Mouse (Mus musculus) liver, adult 2 months (tissue): ENCODE results near the gene Mkrn2os. TPM values are rescaled to one million over a fixed set of nuclear protein-coding genes. Genes with fewer than 3 reads are reported as not detected.

Experiments
- DNase-seq: peaks from one replicate; pipeline ENCODE4 v3.0.0-alpha.2; 2011; ENCODE audit warnings: low read depth, low spot score; ENCODE audit errors: extremely low read depth
- H3K27ac ChIP-seq: fragments of 200-500 bp; replicated peaks from 2 replicates; pipeline ENCODE4 v1.5.1; 2012; ENCODE audit warnings: low read depth, mild to moderate bottlenecking, control low read depth, inconsistent platforms, low read length; ENCODE audit not compliant: insufficient read depth
- H3K27me3 ChIP-seq: fragments of 200-500 bp; 2 replicates; pipeline ENCODE4 v1.6.1; 2012; ENCODE audit warnings: mild to moderate bottlenecking, moderate library complexity, low read length, inconsistent platforms; ENCODE audit not compliant: control insufficient read depth, insufficient read depth
- H3K36me3 ChIP-seq: fragments of 200-500 bp; 2 replicates; pipeline ENCODE4 v1.6.1; 2012; ENCODE audit warnings: low read length, inconsistent platforms; ENCODE audit not compliant: control insufficient read depth, insufficient read depth
- H3K4me1 ChIP-seq: fragments of 200-500 bp; 2 replicates; pipeline ENCODE4 v1.6.1; 2011; ENCODE audit warnings: low read length; ENCODE audit not compliant: control insufficient read depth, insufficient read depth
- H3K4me3 ChIP-seq: fragments of 200-500 bp; 2 replicates; pipeline ENCODE4 v1.5.1; 2011; ENCODE audit warnings: low read depth, mild to moderate bottlenecking, control low read depth, low read length, moderate library complexity; ENCODE audit not compliant: insufficient read depth
- H3K79me2 ChIP-seq: fragments of 200-500 bp; 2 replicates; pipeline ENCODE4 v1.6.1; 2012; ENCODE audit warnings: inconsistent platforms, mild to moderate bottlenecking, low read length, moderate library complexity; ENCODE audit not compliant: control insufficient read depth, insufficient read depth
- H3K9ac ChIP-seq: fragments of 200-500 bp; 2 replicates; pipeline ENCODE4 v1.6.1; 2012; ENCODE audit warnings: low read depth, mild to moderate bottlenecking, control low read depth, inconsistent platforms, low read length
- CTCF ChIP-seq: fragments of 200-500 bp; IDR thresholded peaks from 2 replicates; pipeline ENCODE4 v1.5.1; 2011; ENCODE audit warnings: low read depth, low read length, control low read depth
- POLR2A ChIP-seq: fragments of 200-500 bp; IDR thresholded peaks from 2 replicates; pipeline ENCODE4 v1.6.1; 2011; ENCODE audit warnings: low read length, control low read depth; ENCODE audit not compliant: insufficient read depth; ENCODE audit errors: extremely low read depth
- WGBS: fragments of 180-500 bp; shearing (Covaris S2); methylation state at CpG from one replicate; pipeline ENCODE4 v1.1.7; 2018; 5-methylcytosine and 5-hydroxymethylcytosine counted together
- polyA plus RNA-seq: library from polyadenylated mRNA; depleted of rRNA; stranded (reverse); fragments of >200 nt; gene quantifications from 2 replicates; pipeline ENCODE4 v1.2.3, GENCODE M21; 2012; rRNA removed
- total RNA-seq: library from RNA; depleted of rRNA; stranded (reverse); fragments of >200 nt; gene quantifications from 2 replicates; pipeline ENCODE4 v1.2.3, GENCODE M21; 2014; rRNA removed

Gene Mkrn2os
- total and polyA plus RNA-seq, 2 experiments, result 19.2 to 29.3 TPM

GRCm38 (mm10) chr6:115538645-115539429, 53.5 kb downstream of the Mkrn2os start:
- H3K4me3 ChIP-seq, result peak overlapping the region; percentile 33; the same call in 1 of the 2 replicates
- 20% methylated on average over 26 of the region's 26 CpGs for WGBS
- TF ChIP-seq CTCF, result peak; percentile 96
- no peak for TF ChIP-seq POLR2A
- H3K27me3 ChIP-seq, result no peaks in the 10 kb centered on the region
- peak overlapping the region; percentile 63 for H3K9ac ChIP-seq
- H3K79me2 ChIP-seq, result no peaks in the 10 kb centered on the region
- no peaks in the 10 kb centered on the region for H3K36me3 ChIP-seq
- H3K27ac ChIP-seq, result no peak overlapping the region
- H3K4me1 ChIP-seq, result peaks cover 14% of the 10 kb centered on the region
- peak; percentile 52 for DNase-seq

DNA sequence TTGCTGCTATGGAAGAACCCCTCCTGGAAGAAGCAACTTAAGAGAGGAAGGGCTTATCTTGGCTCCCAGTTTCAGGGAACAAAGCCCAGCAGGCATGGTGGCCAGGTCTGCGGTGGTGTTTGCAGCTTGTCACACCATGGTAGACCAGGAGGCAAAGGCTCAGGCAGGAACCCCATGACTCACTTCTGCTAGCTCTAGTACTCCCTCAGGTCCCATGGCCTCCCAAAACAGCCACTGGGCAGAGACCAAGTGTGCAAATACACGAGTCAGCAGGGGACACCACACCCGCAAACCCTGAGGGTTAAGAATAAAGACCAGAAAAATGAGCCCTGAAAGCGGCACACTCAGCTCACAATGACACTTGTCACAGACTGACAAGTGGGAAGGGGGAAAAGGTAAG, 56.2 kb downstream of the Mkrn2os start:
- DNase-seq, result no peak
- WGBS, result 86% methylated on average over 4 of the region's 4 CpGs
- peaks cover 3% of the 10 kb centered on the region; the same call in 1 of the 2 replicates for H3K4me1 ChIP-seq
- H3K27me3 ChIP-seq, result no peaks in the 10 kb centered on the region
- H3K79me2 ChIP-seq, result no peaks in the 10 kb centered on the region
- no peak for TF ChIP-seq POLR2A
- TF ChIP-seq CTCF, result no peak
- H3K27ac ChIP-seq, result no peak overlapping the region
- H3K9ac ChIP-seq, result no peak overlapping the region
- no peaks in the 10 kb centered on the region for H3K36me3 ChIP-seq
- H3K4me3 ChIP-seq, result no peak overlapping the region

DNA sequence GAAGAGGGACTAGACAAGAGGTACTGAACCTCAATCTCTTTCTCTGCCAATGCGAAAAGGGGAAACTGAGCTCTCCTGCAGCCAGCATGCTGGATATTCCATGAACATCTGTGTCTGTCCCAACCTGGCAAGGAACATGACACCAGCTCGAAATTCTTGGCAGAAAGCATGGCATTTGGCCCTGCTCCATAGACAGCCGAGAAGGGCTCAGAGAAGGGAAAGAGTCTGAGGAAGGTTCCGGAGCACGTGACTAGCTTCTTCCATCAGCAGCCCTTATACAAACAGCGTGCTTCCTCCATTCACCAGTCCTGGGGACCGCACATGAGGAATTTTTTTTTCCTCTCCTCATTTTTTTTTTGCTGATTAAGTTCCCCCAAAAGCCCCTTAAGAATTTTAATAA, 57.8 kb downstream of the Mkrn2os start:
- Histone ChIP-seq H3K27me3 (no peaks in the 10 kb centered on the region), H3K9ac (no peak overlapping the region), H3K4me3 (no peak overlapping the region), H3K27ac (no peak overlapping the region), H3K79me2 (no peaks in the 10 kb centered on the region), H3K4me1 (peaks cover 3% of the 10 kb centered on the region; the same call in 1 of the 2 replicates), H3K36me3 (no peaks in the 10 kb centered on the region)
- WGBS, result 48% methylated on average over 7 of the region's 7 CpGs
- DNase-seq, result peak; percentile 30
- TF ChIP-seq CTCF (no peak), POLR2A (no peak)

Other genes starting within 250 kb of the Mkrn2os start
- 8.5 and 8.9 TPM in 2 replicates for gene Pparg, start 231.6 kb downstream of the Mkrn2os start, total RNA-seq
- gene Pparg, start 231.6 kb downstream of the Mkrn2os start, polyA plus RNA-seq, result 4.5 and 6.2 TPM in 2 replicates
- 4.1 and 5.6 TPM in 2 replicates for gene Tsen2, start 47.9 kb downstream of the Mkrn2os start, total RNA-seq
- gene Tsen2, start 47.9 kb downstream of the Mkrn2os start, polyA plus RNA-seq, result 2.8 and 3.4 TPM in 2 replicates
- 18.9 and 19.9 TPM in 2 replicates for gene Mkrn2, start 9.3 kb upstream of the Mkrn2os start, total RNA-seq
- gene Mkrn2, start 9.3 kb upstream of the Mkrn2os start, polyA plus RNA-seq, result 44.0 and 58.1 TPM in 2 replicates
- gene Raf1, start 84.1 kb upstream of the Mkrn2os start, total RNA-seq, result 71.0 and 92.3 TPM in 2 replicates
- 90.3 and 129 TPM in 2 replicates for gene Raf1, start 84.1 kb upstream of the Mkrn2os start, polyA plus RNA-seq
- not detected in 2 replicates for gene Tmem40, start 169.8 kb upstream of the Mkrn2os start, total RNA-seq
- gene Tmem40, start 169.8 kb upstream of the Mkrn2os start, polyA plus RNA-seq, result 0.10 TPM in 1 of 2 replicates, not detected in the other
- gene Cand2, start 182.0 kb upstream of the Mkrn2os start, total RNA-seq, result 0.18 and 0.40 TPM in 2 replicates
- gene Cand2, start 182.0 kb upstream of the Mkrn2os start, polyA plus RNA-seq, result 0.25 and 0.57 TPM in 2 replicates
- gene Rpl32, start 216.2 kb upstream of the Mkrn2os start, total RNA-seq, result 1,017 and 1,033 TPM in 2 replicates
- 177 and 193 TPM in 2 replicates for gene Rpl32, start 216.2 kb upstream of the Mkrn2os start, polyA plus RNA-seq
- 0.07 and 0.09 TPM in 2 replicates for gene Efcab12, start 245.8 kb upstream of the Mkrn2os start, total RNA-seq
- gene Efcab12, start 245.8 kb upstream of the Mkrn2os start, polyA plus RNA-seq, result 0.05 and 0.11 TPM in 2 replicates